Mouse (Mus musculus): ENCODE data around the gene Golga1. TPM values are rescaled to one million over a fixed set of nuclear protein-coding genes. Genes with fewer than 3 reads are reported as not detected.

Golga1 gene
- polyA plus RNA-seq, 1 experiment from 2014 or later: 9.9 TPM

DNA sequence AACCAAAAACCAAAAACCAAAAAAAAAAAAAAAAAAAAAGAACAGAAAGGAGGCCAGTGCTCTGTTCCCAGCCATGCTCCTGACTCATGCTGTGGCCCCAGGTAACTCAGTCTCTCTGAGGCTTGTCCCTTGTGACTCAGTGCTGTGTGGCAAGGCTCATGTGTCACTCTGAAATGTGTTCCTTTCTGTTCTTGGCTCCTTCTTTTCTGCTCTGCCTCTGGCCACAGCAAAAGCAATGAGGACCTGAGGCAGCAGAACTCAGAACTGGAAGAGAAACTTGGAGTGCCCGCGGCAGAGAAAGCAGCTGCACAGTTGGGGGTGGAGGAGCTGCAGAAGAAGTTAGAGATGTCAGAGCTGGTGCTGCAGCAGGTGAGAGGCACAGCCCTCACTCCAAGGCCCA lies 91.2 kb downstream of the Golga1 start:
- Histone ChIP-seq H3K9ac (replicated peaks) (no peak overlapping the region), H3K4me1 (ENCODE audit: insufficient read depth) (peaks cover 8% of the 10 kb centered on the region; the same call in 1 of the 2 replicates), H3K4me3 (ENCODE audit: low read depth, low read length) (no peak overlapping the region), H3K4me2 (ENCODE audit: low read depth, low read length) (no peak overlapping the region), H3K9me3 (ENCODE audit: low read length) (no peaks in the 10 kb centered on the region), H3K27ac (ENCODE audit: low read depth) (no peak overlapping the region), H3K27me3 (ENCODE audit: insufficient read depth, low read length) (no peaks in the 10 kb centered on the region), H3K36me3 (replicated peaks; ENCODE audit: insufficient read depth, low read length) (no peaks in the 10 kb centered on the region)
- ATAC-seq (no peak), DNase-seq (no peak)
- WGBS (ENCODE audit: insufficient replicate concordance): 48% methylated on average over 2 of the region's 2 CpGs
- TF ChIP-seq EP300 (IDR thresholded peaks at IDR 0.05; ENCODE audit: low read depth) (no peak), CTCF (IDR thresholded peaks at IDR 0.05; ENCODE audit: low read depth) (no peak)

- Histone ChIP-seq H3K9me3 (ENCODE audit: low read length) (no peaks in the 10 kb centered on the region), H3K4me3 (ENCODE audit: low read depth, low read length) (no peak overlapping the region), H3K4me1 (ENCODE audit: insufficient read depth) (peaks cover 8% of the 10 kb centered on the region; the same call in 1 of the 2 replicates), H3K9ac (replicated peaks) (no peak overlapping the region), H3K27me3 (ENCODE audit: insufficient read depth, low read length) (no peaks in the 10 kb centered on the region), H3K36me3 (replicated peaks; ENCODE audit: insufficient read depth, low read length) (no peaks in the 10 kb centered on the region), H3K27ac (ENCODE audit: low read depth) (no peak overlapping the region), H3K4me2 (ENCODE audit: low read depth, low read length) (no peak overlapping the region)
- no peak for DNase-seq
- no peak for ATAC-seq
- TF ChIP-seq EP300 (IDR thresholded peaks at IDR 0.05; ENCODE audit: low read depth): no peak
- no peak for TF ChIP-seq CTCF (IDR thresholded peaks at IDR 0.05; ENCODE audit: low read depth)
- WGBS (ENCODE audit: insufficient replicate concordance): 73% methylated on average over 7 of the region's 7 CpGs
Observed at GRCm38 (mm10) chr2:38973701-38974100, 91.6 kb downstream of the Golga1 start.

GRCm38 (mm10) chr2:38973223-38973622 lies 92.1 kb downstream of the Golga1 start:
- Histone ChIP-seq H3K36me3 (replicated peaks; ENCODE audit: insufficient read depth, low read length) (no peaks in the 10 kb centered on the region), H3K4me2 (ENCODE audit: low read depth, low read length) (no peak overlapping the region), H3K4me1 (ENCODE audit: insufficient read depth) (peaks cover 8% of the 10 kb centered on the region; the same call in 1 of the 2 replicates), H3K4me3 (ENCODE audit: low read depth, low read length) (no peak overlapping the region), H3K9ac (replicated peaks) (no peak overlapping the region), H3K27me3 (ENCODE audit: insufficient read depth, low read length) (no peaks in the 10 kb centered on the region), H3K9me3 (ENCODE audit: low read length) (no peaks in the 10 kb centered on the region), H3K27ac (ENCODE audit: low read depth) (no peak overlapping the region)
- no peak for TF ChIP-seq EP300 (IDR thresholded peaks at IDR 0.05; ENCODE audit: low read depth)
- 0 out of 2 replicates have a peak, but pooled peaks have one; percentile 9 for TF ChIP-seq CTCF (IDR thresholded peaks at IDR 0.05; ENCODE audit: low read depth)
- ATAC-seq: no peak
- WGBS (ENCODE audit: insufficient replicate concordance): 19% methylated on average over 2 of the region's 2 CpGs
- no peak for DNase-seq

GRCm38 (mm10) chr2:38970057-38970456 lies 95.3 kb downstream of the Golga1 start:
- no peak overlapping the region for H3K4me2 ChIP-seq (ENCODE audit: low read depth, low read length)
- H3K27ac ChIP-seq (ENCODE audit: low read depth): peak overlapping the region; percentile 67
- TF ChIP-seq CTCF (IDR thresholded peaks at IDR 0.05; ENCODE audit: low read depth) (no peak), EP300 (IDR thresholded peaks at IDR 0.05; ENCODE audit: low read depth) (peak; percentile 87)
- no peaks in the 10 kb centered on the region for H3K9me3 ChIP-seq (ENCODE audit: low read length)
- ATAC-seq: peak; percentile 98
- WGBS (ENCODE audit: insufficient replicate concordance): 35% methylated on average over 5 of the region's 5 CpGs
- H3K4me3 ChIP-seq (ENCODE audit: low read depth, low read length): no peak overlapping the region
- H3K4me1 ChIP-seq (ENCODE audit: insufficient read depth): peaks cover 8% of the 10 kb centered on the region; the same call in 1 of the 2 replicates
- H3K36me3 ChIP-seq (replicated peaks; ENCODE audit: insufficient read depth, low read length): no peaks in the 10 kb centered on the region
- no peak overlapping the region for H3K9ac ChIP-seq (replicated peaks)
- DNase-seq: peak; percentile 43
- H3K27me3 ChIP-seq (ENCODE audit: insufficient read depth, low read length): no peaks in the 10 kb centered on the region

GRCm38 (mm10) chr2:38969650-38970049 lies 95.7 kb downstream of the Golga1 start:
- Histone ChIP-seq H3K9me3 (ENCODE audit: low read length) (no peaks in the 10 kb centered on the region), H3K27ac (ENCODE audit: low read depth) (peak overlapping the region; percentile 67), H3K36me3 (replicated peaks; ENCODE audit: insufficient read depth, low read length) (no peaks in the 10 kb centered on the region), H3K4me1 (ENCODE audit: insufficient read depth) (peaks cover 8% of the 10 kb centered on the region; the same call in 1 of the 2 replicates), H3K9ac (replicated peaks) (no peak overlapping the region), H3K4me3 (ENCODE audit: low read depth, low read length) (no peak overlapping the region), H3K27me3 (ENCODE audit: insufficient read depth, low read length) (no peaks in the 10 kb centered on the region), H3K4me2 (ENCODE audit: low read depth, low read length) (no peak overlapping the region)
- DNase-seq (no peak), ATAC-seq (no peak; the same call in 1 of the 2 replicates)
- TF ChIP-seq EP300 (IDR thresholded peaks at IDR 0.05; ENCODE audit: low read depth): no peak
- WGBS (ENCODE audit: insufficient replicate concordance): 67% methylated on average over 2 of the region's 2 CpGs

Other genes starting within 250 kb of the Golga1 start
- gene Nr6a1, start 137.9 kb downstream of the Golga1 start, polyA plus RNA-seq (2015; fragmentation: Nextera tagmentation; extraction: Ambion mirVana): 0.83 and 1.1 TPM in 2 replicates
- gene Olfml2a, start 133.6 kb downstream of the Golga1 start, polyA plus RNA-seq (2015; fragmentation: Nextera tagmentation; extraction: Ambion mirVana): 0.06 and 0.12 TPM in 2 replicates
- 0.53 and 0.60 TPM in 2 replicates for gene Wdr38, start 68.1 kb downstream of the Golga1 start, polyA plus RNA-seq (2015; fragmentation: Nextera tagmentation; extraction: Ambion mirVana)
- gene Arpc5l, start 60.2 kb downstream of the Golga1 start, polyA plus RNA-seq (2015; fragmentation: Nextera tagmentation; extraction: Ambion mirVana): 59.3 and 60.7 TPM in 2 replicates
- gene Rpl35, start 59.9 kb downstream of the Golga1 start, polyA plus RNA-seq (2015; fragmentation: Nextera tagmentation; extraction: Ambion mirVana): 574 and 582 TPM in 2 replicates
- gene Scai, start 125.2 kb upstream of the Golga1 start, polyA plus RNA-seq (2015; fragmentation: Nextera tagmentation; extraction: Ambion mirVana): 0.56 and 0.70 TPM in 2 replicates
- gene Ppp6c, start 160.9 kb upstream of the Golga1 start, polyA plus RNA-seq (2015; fragmentation: Nextera tagmentation; extraction: Ambion mirVana): 35.5 and 37.0 TPM in 2 replicates

Measured in liver, postnatal 0 days (tissue).